Mouse (Mus musculus): ENCODE measurements around the gene Olfr458.

GRCm38 (mm10) chr6:42484633-42485032 is 19.6 kb upstream of the Olfr458 start:
- TF ChIP-seq CTCF (IDR thresholded peaks at IDR 0.05; ENCODE audit: borderline replicate concordance, insufficient read depth, low read depth, low read length) (no peak), POLR2A (IDR thresholded peaks at IDR 0.05; ENCODE audit: borderline replicate concordance, insufficient read depth, low read length) (no peak)

All from cerebellum, adult 2 months (tissue).